Mouse (Mus musculus) stomach, postnatal 0 days (tissue): Measurements from ENCODE around the gene Mrpl23. TPM values are rescaled to one million over a fixed set of nuclear protein-coding genes. Genes with fewer than 3 reads are reported as not detected.

Source experiments
- ATAC-seq: fragments of 200-750 bp; cut with Nextera tagmentation; 2 replicates; pipeline ENCODE4 v1.8.0; 2017; ENCODE audit not compliant: low FRiP score, low TSS enrichment
- DNase-seq: peaks from one replicate; pipeline ENCODE4 v3.0.0-alpha.2; 2016; ENCODE audit warnings: low spot score
- H3K27ac ChIP-seq: fragments of 300-500 bp; sonication (generic); replicated peaks from 2 replicates; pipeline ENCODE4 v1.5.1; 2014; ENCODE audit warnings: mild to moderate bottlenecking, control low read depth
- H3K27me3 ChIP-seq: fragments of 300-500 bp; sonication (generic); 2 replicates; pipeline ENCODE4 v1.6.1; 2014; ENCODE audit warnings: low read length; ENCODE audit not compliant: control insufficient read depth, insufficient read depth
- H3K36me3 ChIP-seq: fragments of 300-500 bp; sonication (generic); 2 replicates; pipeline ENCODE4 v1.6.1; 2014; ENCODE audit warnings: low read length, mixed read lengths; ENCODE audit not compliant: control insufficient read depth, insufficient read depth
- H3K4me1 ChIP-seq: fragments of 300-500 bp; sonication (generic); replicated peaks from 2 replicates; pipeline ENCODE4 v1.6.1; 2014; ENCODE audit warnings: antibody characterized with exemption; ENCODE audit not compliant: control insufficient read depth, insufficient read depth
- H3K4me2 ChIP-seq: fragments of 300-500 bp; sonication (generic); replicated peaks from 2 replicates; pipeline ENCODE4 v1.6.1; 2014; ENCODE audit warnings: low read depth, mild to moderate bottlenecking, control low read depth, moderate library complexity
- H3K4me3 ChIP-seq: fragments of 300-500 bp; sonication (generic); 2 replicates; pipeline ENCODE4 v1.5.1; 2014; ENCODE audit warnings: low read depth, low read length, control low read depth
- H3K9ac ChIP-seq: fragments of 300-500 bp; sonication (generic); 2 replicates; pipeline ENCODE4 v1.6.1; 2014; ENCODE audit warnings: mild to moderate bottlenecking, low read length, control low read depth, mixed read lengths
- H3K9me3 ChIP-seq: fragments of 300-500 bp; sonication (generic); 2 replicates; pipeline ENCODE4 v1.6.1; 2016; ENCODE audit warnings: low read length; ENCODE audit not compliant: control insufficient read depth
- CTCF ChIP-seq: IDR thresholded peaks from 2 replicates; pipeline ENCODE4 v1.5.1; 2016; ENCODE audit warnings: antibody characterized with exemption, low read depth, mild to moderate bottlenecking, moderate library complexity
- EP300 ChIP-seq: optimal IDR thresholded peaks from 2 replicates; pipeline ENCODE3; 2016; ENCODE audit warnings: antibody characterized with exemption
- WGBS: fragments of 180-500 bp; shearing (Covaris S2); extraction: QIAGEN DNeasy Blood & Tissue Kit; methylation state at CpG from one replicate; pipeline ENCODE4 v1.1.7; 2014; 5-methylcytosine and 5-hydroxymethylcytosine counted together
- polyA plus RNA-seq: library from polyadenylated mRNA; unstranded; fragments of >200 nt; fragmentation: Nextera tagmentation; extraction: Ambion mirVana; gene quantifications from 2 replicates; pipeline ENCODE4 v1.2.1, GENCODE M21; 2015

Gene Mrpl23
- polyA plus RNA-seq, 1 experiment from 2014 or later, result 17.7 TPM

GRCm38 (mm10) chr7:142574826-142575351 is 42.4 kb downstream of the Mrpl23 start:
- DNase-seq (no peak), ATAC-seq (no peak)
- WGBS, result 44% methylated on average over 9 of the region's 9 CpGs
- Histone ChIP-seq H3K9ac (peak overlapping the region; percentile 9; the same call in 1 of the 2 replicates), H3K36me3 (no peaks in the 10 kb centered on the region), H3K9me3 (no peaks in the 10 kb centered on the region), H3K27ac (peak overlapping the region; percentile 58), H3K27me3 (no peaks in the 10 kb centered on the region), H3K4me1 (peaks cover 13% of the 10 kb centered on the region), H3K4me3 (no peak overlapping the region), H3K4me2 (no peak overlapping the region)
- no peak for TF ChIP-seq CTCF
- TF ChIP-seq EP300, result no peak

- H3K4me1 ChIP-seq, result peaks cover 13% of the 10 kb centered on the region
- no peak for DNase-seq
- no peak for ATAC-seq
- H3K4me2 ChIP-seq, result peak overlapping the region; percentile 57
- no peaks in the 10 kb centered on the region for H3K36me3 ChIP-seq
- WGBS, result 59% methylated on average over 12 of the region's 12 CpGs
- TF ChIP-seq EP300, result no peak
- H3K27me3 ChIP-seq, result no peaks in the 10 kb centered on the region
- H3K4me3 ChIP-seq, result peak overlapping the region; percentile 43
- H3K9me3 ChIP-seq, result no peaks in the 10 kb centered on the region
- H3K27ac ChIP-seq, result peak overlapping the region; percentile 81
- peak overlapping the region; percentile 23 for H3K9ac ChIP-seq
Observed at GRCm38 (mm10) chr7:142575491-142575890, 43.0 kb downstream of the Mrpl23 start.

- no peaks in the 10 kb centered on the region for H3K27me3 ChIP-seq
Observed at GRCm38 (mm10) chr7:142575971-142576370, 43.5 kb downstream of the Mrpl23 start.

GRCm38 (mm10) chr7:142576472-142577326 is 44.2 kb downstream of the Mrpl23 start:
- TF ChIP-seq EP300 (no peak), CTCF (no peak)
- Histone ChIP-seq H3K4me2 (peak overlapping the region; percentile 57), H3K9ac (peak overlapping the region; percentile 61), H3K27me3 (no peaks in the 10 kb centered on the region), H3K27ac (peak overlapping the region; percentile 81), H3K4me1 (peaks cover 12% of the 10 kb centered on the region), H3K4me3 (peak overlapping the region; percentile 43), H3K9me3 (no peaks in the 10 kb centered on the region), H3K36me3 (no peaks in the 10 kb centered on the region)
- ATAC-seq, result no peak
- DNase-seq, result no peak
- WGBS, result 53% methylated on average over 24 of the region's 25 CpGs

More at GRCm38 (mm10) chr7:142575971-142576370, 43.5 kb downstream of the Mrpl23 start:
- Histone ChIP-seq H3K9ac (peak overlapping the region; percentile 61), H3K4me1 (peaks cover 13% of the 10 kb centered on the region), H3K9me3 (no peaks in the 10 kb centered on the region), H3K4me2 (peak overlapping the region; percentile 57), H3K4me3 (peak overlapping the region; percentile 43), H3K27ac (peak overlapping the region; percentile 81), H3K36me3 (no peaks in the 10 kb centered on the region)
- WGBS, result 43% methylated on average over 5 of the region's 5 CpGs
- no peak for TF ChIP-seq CTCF
- TF ChIP-seq EP300, result no peak
- DNase-seq (no peak), ATAC-seq (no peak)

GRCm38 (mm10) chr7:142577806-142578423 is 45.4 kb downstream of the Mrpl23 start:
- H3K27ac ChIP-seq, result peak overlapping the region; percentile 81
- DNase-seq, result peak; percentile 67
- no peaks in the 10 kb centered on the region for H3K27me3 ChIP-seq
- H3K9me3 ChIP-seq, result no peaks in the 10 kb centered on the region
- no peaks in the 10 kb centered on the region for H3K36me3 ChIP-seq
- peak; percentile 72 for ATAC-seq
- TF ChIP-seq CTCF, result no peak
- TF ChIP-seq EP300, result no peak
- 48% methylated on average over 26 of the region's 26 CpGs for WGBS
- H3K4me1 ChIP-seq, result peaks cover 4% of the 10 kb centered on the region; the same call in 1 of the 2 replicates
- H3K9ac ChIP-seq, result peak overlapping the region; percentile 61
- peak overlapping the region; percentile 57 for H3K4me2 ChIP-seq
- H3K4me3 ChIP-seq, result peak overlapping the region; percentile 43
